9 mouse cellular contexts compared by ENCODE assay signal in the genomic region with DNA sequence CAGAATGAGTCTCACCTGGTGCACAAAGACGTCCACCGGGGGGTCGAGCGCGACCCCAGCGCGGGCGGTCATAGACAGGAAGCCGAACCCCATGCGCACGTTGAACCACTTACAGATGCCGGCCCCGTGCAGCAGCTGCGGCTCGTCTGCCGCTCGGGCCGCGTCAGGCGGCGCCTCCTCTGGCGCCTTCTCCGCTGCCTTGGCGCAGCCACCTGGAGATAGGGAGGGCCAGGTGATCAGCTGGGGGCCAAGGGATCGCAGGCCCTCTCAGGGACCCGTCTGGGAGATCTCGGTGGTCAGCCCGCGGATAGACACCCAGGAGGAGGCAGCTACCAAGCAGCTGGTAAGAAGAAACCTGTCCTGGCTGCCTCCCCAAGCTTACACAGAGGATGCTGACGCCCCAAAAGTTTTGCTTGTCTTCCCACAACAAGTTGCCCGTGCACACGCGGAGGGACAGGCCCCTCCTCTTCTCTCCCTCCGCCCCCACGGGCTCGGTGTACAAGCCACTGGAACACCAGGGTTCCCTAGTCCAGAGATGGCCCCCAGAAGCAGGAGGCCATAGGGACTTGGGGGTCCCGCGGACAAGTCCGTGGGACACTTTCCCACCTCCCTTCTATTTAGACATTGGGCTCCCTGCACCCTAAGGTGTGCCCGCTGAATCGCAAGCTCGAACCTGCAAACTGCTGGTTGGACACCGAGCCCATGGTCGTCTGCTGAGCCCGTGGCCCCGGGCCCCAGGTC. TPM values are rescaled to one million over a fixed set of nuclear protein-coding genes. Genes with fewer than 3 reads are reported as not detected.
DNase-seq lines count a peak whose midpoint lies in the region; ATAC-seq and TF ChIP-seq lines count a peak whose summit lies in the region.
"Had no signal": no experiment of that assay in that cellular context is flagged by ENCODE, and none has a peak within 500 bp of the region (broad histone marks: within the 10 kb centered on the region; RNA-seq: fewer than 3 reads in every experiment).

No protein-coding gene starts in this region.

- no peaks in the 10 kb centered on the region for H3K9me3 ChIP-seq in kidney, postnatal 0 days (replicated peaks; ENCODE audit: low read length)
- no peaks in the 10 kb centered on the region for H3K9me3 ChIP-seq in forebrain, embryonic 11.5 days (ENCODE audit: control insufficient read depth, low read length)
- no peaks in the 10 kb centered on the region for H3K9me3 ChIP-seq in limb, embryonic 14.5 days (ENCODE audit: control insufficient read depth, low read length)
- no peaks in the 10 kb centered on the region for H3K9me3 ChIP-seq in neural tube, embryonic 14.5 days (ENCODE audit: control insufficient read depth, low read length)

- DNase-seq in kidney, postnatal 0 days (ENCODE audit: low spot score), result no peak
- DNase-seq in kidney, postnatal 14 days, result no peak
- DNase-seq in forebrain, embryonic 11.5 days (ENCODE audit: low spot score), result peak; percentile 73
- DNase-seq in limb, embryonic 14.5 days (ENCODE audit: low spot score), result no peak
- no peak for DNase-seq in cerebellum, adult 18-20 months
- no peak for DNase-seq in c-Kit-positive CD71-positive TER-119-positive erythroid progenitor cells, embryonic 14.5 days (ENCODE audit: low spot score)

- ATAC-seq in kidney, postnatal 0 days (replicated peaks; ENCODE audit: low FRiP score, low read depth), result no peak
- no peak; the same call in 1 of the 2 replicates for ATAC-seq in forebrain, embryonic 11.5 days (replicated peaks; ENCODE audit: low FRiP score)
- ATAC-seq in limb, embryonic 14.5 days (ENCODE audit: low FRiP score, low read depth), result no peak
- ATAC-seq in neural tube, embryonic 14.5 days (ENCODE audit: low read depth), result peak; percentile 39
- ATAC-seq in activated CD4-positive, CD25-positive, alpha-beta regulatory T cell, adult 4 months, result no peak
- ATAC-seq: inflammation-experienced regulatory T-cells, adult 6 months had no signal

- no peaks in the 10 kb centered on the region for H3K4me1 ChIP-seq in kidney, postnatal 0 days (replicated peaks; ENCODE audit: insufficient read depth, low read length)
- H3K4me1 ChIP-seq in forebrain, embryonic 11.5 days (replicated peaks; ENCODE audit: control insufficient read depth, insufficient read depth, low read length), result peaks cover 36% of the 10 kb centered on the region
- peaks cover 5% of the 10 kb centered on the region; the same call in 1 of the 2 replicates for H3K4me1 ChIP-seq in limb, embryonic 14.5 days (ENCODE audit: control insufficient read depth, insufficient read depth, low read length)
- peaks cover 13% of the 10 kb centered on the region; the same call in 1 of the 2 replicates for H3K4me1 ChIP-seq in neural tube, embryonic 14.5 days (ENCODE audit: control insufficient read depth, insufficient read depth, low read length)

- 0 out of 2 replicates have a peak overlapping the region, but pooled peaks have one; percentile 9 for H3K4me3 ChIP-seq in kidney, postnatal 0 days (replicated peaks; ENCODE audit: low read depth, low read length)
- H3K4me3 ChIP-seq in forebrain, embryonic 11.5 days (ENCODE audit: low read depth, low read length), result peak overlapping the region; percentile 48
- H3K4me3 ChIP-seq in limb, embryonic 14.5 days (replicated peaks; ENCODE audit: low read length), result peak overlapping the region; percentile 19
- H3K4me3 ChIP-seq in neural tube, embryonic 14.5 days (ENCODE audit: low read depth, low read length), result peak overlapping the region; percentile 27

- H3K36me3 ChIP-seq in kidney, postnatal 0 days (ENCODE audit: insufficient read depth, low read length), result no peaks in the 10 kb centered on the region
- H3K36me3 ChIP-seq in forebrain, embryonic 11.5 days (ENCODE audit: control insufficient read depth, insufficient read depth, low read length), result no peaks in the 10 kb centered on the region
- H3K36me3 ChIP-seq in limb, embryonic 14.5 days (ENCODE audit: control insufficient read depth, insufficient read depth, low read length), result no peaks in the 10 kb centered on the region
- H3K36me3 ChIP-seq in neural tube, embryonic 14.5 days (ENCODE audit: control insufficient read depth, insufficient read depth, low read length), result no peaks in the 10 kb centered on the region

- WGBS in kidney, postnatal 0 days, result under 1% methylated on average over 46 of the region's 46 CpGs
- under 1% methylated on average over 46 of the region's 46 CpGs for WGBS in forebrain, embryonic 11.5 days
- 0% methylated on average over 39 of the region's 46 CpGs for WGBS in limb, embryonic 14.5 days
- under 1% methylated on average over 46 of the region's 46 CpGs for WGBS in neural tube, embryonic 14.5 days

- TF ChIP-seq CTCF in kidney, postnatal 0 days (IDR thresholded peaks at IDR 0.05; ENCODE audit: low read depth), result no peak

- H3K4me2 ChIP-seq in kidney, postnatal 0 days (ENCODE audit: low read length), result peak overlapping the region; percentile 28
- H3K4me2 ChIP-seq in forebrain, embryonic 11.5 days (ENCODE audit: low read depth, low read length, severe bottlenecking), result peak overlapping the region; percentile 68
- peak overlapping the region; percentile 31 for H3K4me2 ChIP-seq in limb, embryonic 14.5 days (replicated peaks; ENCODE audit: low read depth, low read length, severe bottlenecking)
- H3K4me2 ChIP-seq in neural tube, embryonic 14.5 days (ENCODE audit: low read depth, low read length), result peak overlapping the region; percentile 48

- H3K27ac ChIP-seq in kidney, postnatal 0 days, result no peak overlapping the region
- peak overlapping the region; percentile 86 for H3K27ac ChIP-seq in forebrain, embryonic 11.5 days (ENCODE audit: low read depth, low read length)
- H3K27ac ChIP-seq in limb, embryonic 14.5 days (replicated peaks; ENCODE audit: low read depth, low read length), result no peak overlapping the region
- no peak overlapping the region for H3K27ac ChIP-seq in neural tube, embryonic 14.5 days (ENCODE audit: low read depth, low read length)

- peaks cover 19% of the 10 kb centered on the region for H3K27me3 ChIP-seq in kidney, postnatal 0 days (ENCODE audit: insufficient read depth, low read length)
- H3K27me3 ChIP-seq in forebrain, embryonic 11.5 days (ENCODE audit: control insufficient read depth, insufficient read depth, low read length), result no peaks in the 10 kb centered on the region
- H3K27me3 ChIP-seq in limb, embryonic 14.5 days (ENCODE audit: control insufficient read depth, insufficient read depth, low read length), result peaks cover 28% of the 10 kb centered on the region
- no peaks in the 10 kb centered on the region for H3K27me3 ChIP-seq in neural tube, embryonic 14.5 days (ENCODE audit: control insufficient read depth, insufficient read depth, low read length)

- H3K9ac ChIP-seq in kidney, postnatal 0 days (ENCODE audit: low read depth, low read length), result no peak overlapping the region
- H3K9ac ChIP-seq in forebrain, embryonic 11.5 days (ENCODE audit: low read length), result peak overlapping the region; percentile 63
- H3K9ac ChIP-seq in limb, embryonic 14.5 days (ENCODE audit: low read depth, low read length, severe bottlenecking), result no peak overlapping the region
- peak overlapping the region; percentile 11; the same call in 1 of the 2 replicates for H3K9ac ChIP-seq in neural tube, embryonic 14.5 days (replicated peaks; ENCODE audit: low read depth, low read length)

- no peak for TF ChIP-seq POLR2A in limb, embryonic 14.5 days (IDR thresholded peaks at IDR 0.05; ENCODE audit: borderline replicate concordance, extremely low read depth, insufficient read depth, insufficient read length)

RNA-seq across cellular contexts. Expression of gene Lin28a, which starts 0.4 kb away (rescaled TPM):
- 0.04 TPM in 1 of 2 replicates, not detected in the other for polyA plus RNA-seq in kidney, postnatal 0 days (2015; fragmentation: Nextera tagmentation; extraction: Ambion mirVana)
- 1.6 and 2.3 TPM in 2 replicates for polyA plus RNA-seq in forebrain, embryonic 11.5 days (2014; fragmentation: Nextera tagmentation; extraction: Ambion mirVana)
- polyA plus RNA-seq in limb, embryonic 14.5 days (2012; rRNA removed), result 0.11 and 0.37 TPM in 2 replicates
- polyA plus RNA-seq in limb, embryonic 14.5 days (2014; fragmentation: Nextera tagmentation; extraction: Ambion mirVana), result 0.07 TPM in 1 of 2 replicates, not detected in the other
- 0.09 and 0.28 TPM in 2 replicates for polyA plus RNA-seq in neural tube, embryonic 14.5 days (2014; fragmentation: Nextera tagmentation; extraction: Ambion mirVana)
- not detected for polyA plus RNA-seq in activated CD4-positive, CD25-positive, alpha-beta regulatory T cell, adult 4 months (2017; shearing (Covaris generic))

RNA-seq across cellular contexts. Expression of gene Dhdds, which starts 17.5 kb away (rescaled TPM):
- 35.3 and 36.9 TPM in 2 replicates for polyA plus RNA-seq in kidney, postnatal 0 days (2015; fragmentation: Nextera tagmentation; extraction: Ambion mirVana)
- polyA plus RNA-seq in forebrain, embryonic 11.5 days (2014; fragmentation: Nextera tagmentation; extraction: Ambion mirVana), result 41.9 and 46.5 TPM in 2 replicates
- polyA plus RNA-seq in limb, embryonic 14.5 days (2012; rRNA removed), result 47.6 and 54.0 TPM in 2 replicates
- polyA plus RNA-seq in limb, embryonic 14.5 days (2014; fragmentation: Nextera tagmentation; extraction: Ambion mirVana), result 45.1 and 47.2 TPM in 2 replicates
- polyA plus RNA-seq in neural tube, embryonic 14.5 days (2014; fragmentation: Nextera tagmentation; extraction: Ambion mirVana), result 48.8 and 48.9 TPM in 2 replicates
- 10 to 100 TPM; 16.7 to 20.0 TPM for polyA plus RNA-seq in activated CD4-positive, CD25-positive, alpha-beta regulatory T cell, adult 4 months (2017; shearing (Covaris generic))

RNA-seq across cellular contexts. Expression of gene Zfp683, which starts 35.4 kb away (rescaled TPM):
- polyA plus RNA-seq in kidney, postnatal 0 days (2015; fragmentation: Nextera tagmentation; extraction: Ambion mirVana), result not detected in 2 replicates
- polyA plus RNA-seq in forebrain, embryonic 11.5 days (2014; fragmentation: Nextera tagmentation; extraction: Ambion mirVana), result not detected in 2 replicates
- polyA plus RNA-seq in limb, embryonic 14.5 days (2012; rRNA removed), result 0.04 and 0.08 TPM in 2 replicates
- polyA plus RNA-seq in limb, embryonic 14.5 days (2014; fragmentation: Nextera tagmentation; extraction: Ambion mirVana), result not detected in 2 replicates
- polyA plus RNA-seq in neural tube, embryonic 14.5 days (2014; fragmentation: Nextera tagmentation; extraction: Ambion mirVana), result not detected in 2 replicates
- under 1 TPM; 0.33 to 0.37 TPM for polyA plus RNA-seq in activated CD4-positive, CD25-positive, alpha-beta regulatory T cell, adult 4 months (2017; shearing (Covaris generic))

RNA-seq across cellular contexts. Expression of gene Crybg2, which starts 42.4 kb away (rescaled TPM):
- 2.8 and 6.1 TPM in 2 replicates for polyA plus RNA-seq in kidney, postnatal 0 days (2015; fragmentation: Nextera tagmentation; extraction: Ambion mirVana)
- 1.9 and 2.5 TPM in 2 replicates for polyA plus RNA-seq in forebrain, embryonic 11.5 days (2014; fragmentation: Nextera tagmentation; extraction: Ambion mirVana)
- 8.2 and 11.3 TPM in 2 replicates for polyA plus RNA-seq in limb, embryonic 14.5 days (2012; rRNA removed)
- 12.3 and 12.4 TPM in 2 replicates for polyA plus RNA-seq in limb, embryonic 14.5 days (2014; fragmentation: Nextera tagmentation; extraction: Ambion mirVana)
- 1.6 and 2.9 TPM in 2 replicates for polyA plus RNA-seq in neural tube, embryonic 14.5 days (2014; fragmentation: Nextera tagmentation; extraction: Ambion mirVana)
- polyA plus RNA-seq in activated CD4-positive, CD25-positive, alpha-beta regulatory T cell, adult 4 months (2017; shearing (Covaris generic)), result 10 to 100 TPM; 15.7 to 20.2 TPM

RNA-seq across cellular contexts. Expression of gene Hmgn2, which starts 49.8 kb away (rescaled TPM):
- 1,962 and 2,114 TPM in 2 replicates for polyA plus RNA-seq in kidney, postnatal 0 days (2015; fragmentation: Nextera tagmentation; extraction: Ambion mirVana)
- polyA plus RNA-seq in forebrain, embryonic 11.5 days (2014; fragmentation: Nextera tagmentation; extraction: Ambion mirVana), result 4,212 and 4,469 TPM in 2 replicates
- polyA plus RNA-seq in limb, embryonic 14.5 days (2012; rRNA removed), result 606 and 861 TPM in 2 replicates
- polyA plus RNA-seq in limb, embryonic 14.5 days (2014; fragmentation: Nextera tagmentation; extraction: Ambion mirVana), result 2,302 and 2,334 TPM in 2 replicates
- 1,100 and 1,186 TPM in 2 replicates for polyA plus RNA-seq in neural tube, embryonic 14.5 days (2014; fragmentation: Nextera tagmentation; extraction: Ambion mirVana)
- 100 to 1,000 TPM; 478 to 642 TPM for polyA plus RNA-seq in activated CD4-positive, CD25-positive, alpha-beta regulatory T cell, adult 4 months (2017; shearing (Covaris generic))

Comparison
In these comparisons a context has a peak if more than half of its experiments do, and no peak if none do; other contexts are left out.
1. H3K9ac ChIP-seq: peak in forebrain, embryonic 11.5 days (single experiment) and neural tube, embryonic 14.5 days (single experiment); none in kidney, postnatal 0 days (single experiment) and limb, embryonic 14.5 days (single experiment).
2. Peak in every context shown above with its lines, with median percentiles within 50 percentile points of each other: H3K4me2 ChIP-seq and H3K4me3 ChIP-seq.